Mouse (Mus musculus) MEL (cell line): ENCODE measurements at regions not wholly inside any gene's neighbourhood (a gene's known extent, or its start where the extent isn't known, plus 50 kb on each side); places are given as distances from the start of the nearest gene placed in this dataset.

Experiments
- DNase-seq: peaks from one replicate; pipeline ENCODE4 v3.0.0; 2011; ENCODE audit warnings: low read depth, low spot score
- H3K27ac ChIP-seq: 2 replicates; pipeline ENCODE4 v1.5.1; 2012; ENCODE audit warnings: low read depth, mild to moderate bottlenecking, control low read depth, low read length, moderate library complexity; ENCODE audit not compliant: control insufficient read depth
- H3K27me3 ChIP-seq, 2 experiments: fragments of 150-350 bp in 1 of 2; sonication (generic) in 1 of 2; 2 replicates each; pipeline ENCODE4 v1.6.1; 2012; ENCODE audit warnings: low read length in 2 of 2, mild to moderate bottlenecking in 2 of 2, improper control_type of control experiment in 1 of 2, moderate library complexity in 1 of 2; ENCODE audit not compliant: insufficient read depth in 2 of 2, control insufficient read depth in 1 of 2
- H3K36me3 ChIP-seq, 2 experiments: 2 replicates each; pipeline ENCODE4 v1.6.1; 2012 to 2014; ENCODE audit warnings: low read length in 2 of 2, improper control_type of control experiment in 1 of 2, inconsistent platforms in 1 of 2, mild to moderate bottlenecking in 1 of 2; ENCODE audit not compliant: insufficient read depth in 2 of 2, control insufficient read depth in 1 of 2
- H3K4me1 ChIP-seq, 2 experiments: fragments of 150-350 bp in 1 of 2; sonication (generic) in 1 of 2; 2 replicates each; pipeline ENCODE4 v1.6.1; 2012; ENCODE audit warnings: low read length in 2 of 2, improper control_type of control experiment in 1 of 2, mild to moderate bottlenecking in 1 of 2; ENCODE audit not compliant: insufficient read depth in 2 of 2, control insufficient read depth in 1 of 2
- H3K4me3 ChIP-seq, 2 experiments: fragments of 150-350 bp in 1 of 2; sonication (generic) in 1 of 2; 2 replicates each; pipeline ENCODE4 v1.5.1; 2012; ENCODE audit warnings: low read depth in 2 of 2, low read length in 2 of 2, mild to moderate bottlenecking in 2 of 2, moderate library complexity in 2 of 2, control low read depth in 1 of 2, improper control_type of control experiment in 1 of 2; ENCODE audit not compliant: control insufficient read depth in 1 of 2, insufficient read depth in 1 of 2
- H3K79me2 ChIP-seq: 2 replicates; pipeline ENCODE4 v1.6.1; 2012; ENCODE audit warnings: mild to moderate bottlenecking, low read length, moderate library complexity; ENCODE audit not compliant: control insufficient read depth, poor library complexity, insufficient read depth
- H3K9ac ChIP-seq: 2 replicates; pipeline ENCODE4 v1.6.1; 2012; ENCODE audit warnings: low read depth, mild to moderate bottlenecking, control low read depth, low read length, moderate library complexity; ENCODE audit not compliant: control insufficient read depth, poor library complexity, severe bottlenecking
- H3K9me3 ChIP-seq: fragments of 150-350 bp; sonication (generic); replicated peaks from 2 replicates; pipeline ENCODE4 v1.6.1; 2012; ENCODE audit warnings: mild to moderate bottlenecking, low read length, improper control_type of control experiment, moderate library complexity; ENCODE audit not compliant: insufficient read depth
- BHLHE40 ChIP-seq: IDR thresholded peaks from 2 replicates; pipeline ENCODE4 v1.6.1; 2012; ENCODE audit warnings: low read depth, mild to moderate bottlenecking, inconsistent platforms, low read length, improper control_type of control experiment, borderline replicate concordance
- CTCF ChIP-seq, 3 experiments: IDR thresholded peaks in 2 of 3; conservative IDR thresholded peaks in 1 of 3; 2 replicates each; pipeline ENCODE4 v1.5.1; 2011 to 2012; ENCODE audit warnings: low read length in 3 of 3, low read depth in 2 of 3, mild to moderate bottlenecking in 2 of 3, improper control_type of control experiment in 1 of 3, inconsistent platforms in 1 of 3, mixed read lengths in 1 of 3, moderate library complexity in 1 of 3; ENCODE audit not compliant: control insufficient read depth in 1 of 3, insufficient read depth in 1 of 3, poor library complexity in 1 of 3, severe bottlenecking in 1 of 3
- HCFC1 ChIP-seq: IDR thresholded peaks from 2 replicates; pipeline ENCODE4 v1.6.1; 2012; ENCODE audit warnings: low read depth, mild to moderate bottlenecking, inconsistent platforms, low read length, improper control_type of control experiment, moderate library complexity
- JUND ChIP-seq: IDR thresholded peaks from 2 replicates; pipeline ENCODE4 v1.6.1; 2011; ENCODE audit warnings: low read depth, mild to moderate bottlenecking, improper control_type of control experiment, low read length
- MAFK ChIP-seq: IDR thresholded peaks from 2 replicates; pipeline ENCODE4 v1.6.1; 2011; ENCODE audit warnings: low read depth, mild to moderate bottlenecking, low read length, improper control_type of control experiment, borderline replicate concordance
- MAX ChIP-seq: IDR thresholded peaks from 2 replicates; pipeline ENCODE4 v1.6.1; 2011; ENCODE audit warnings: low read length, improper control_type of control experiment
- MAZ ChIP-seq: IDR thresholded peaks from 2 replicates; pipeline ENCODE4 v1.6.1; 2012; ENCODE audit warnings: low read depth, mild to moderate bottlenecking, inconsistent platforms, low read length, improper control_type of control experiment
- MEF2A ChIP-seq: IDR thresholded peaks from 2 replicates; pipeline ENCODE4 v1.6.1; 2014; ENCODE audit warnings: low read depth, mild to moderate bottlenecking, inconsistent platforms, low read length, improper control_type of control experiment; ENCODE audit not compliant: poor library complexity, insufficient replicate concordance, severe bottlenecking; ENCODE audit errors: extremely low read depth
- NELFE ChIP-seq: IDR thresholded peaks from 2 replicates; pipeline ENCODE4 v1.6.1; 2011; ENCODE audit warnings: low read depth, low read length, improper control_type of control experiment
- POLR2A ChIP-seq, 2 experiments: IDR thresholded peaks; 2 replicates each; pipeline ENCODE4 v1.6.1; 2011 to 2012; ENCODE audit warnings: low read length in 2 of 2, mild to moderate bottlenecking in 2 of 2, control low read depth in 1 of 2, improper control_type of control experiment in 1 of 2, low read depth in 1 of 2, moderate library complexity in 1 of 2; ENCODE audit not compliant: control insufficient read depth in 1 of 2, insufficient read depth in 1 of 2, poor library complexity in 1 of 2
- POLR2AphosphoS5 ChIP-seq: IDR thresholded peaks from 2 replicates; pipeline ENCODE4 v1.6.1; 2012; ENCODE audit warnings: low read depth, borderline replicate concordance, mild to moderate bottlenecking, inconsistent platforms, low read length, moderate library complexity, mixed read lengths
- RAD21 ChIP-seq: IDR thresholded peaks from 2 replicates; pipeline ENCODE4 v1.6.1; 2011; ENCODE audit warnings: mild to moderate bottlenecking, low read depth, low read length, improper control_type of control experiment
- SIN3A ChIP-seq: IDR thresholded peaks from 2 replicates; pipeline ENCODE4 v1.6.1; 2012; ENCODE audit warnings: low read length, improper control_type of control experiment, inconsistent platforms
- SMC3 ChIP-seq: IDR thresholded peaks from 2 replicates; pipeline ENCODE4 v1.6.1; 2011; ENCODE audit warnings: low read depth, low read length, improper control_type of control experiment
- UBTF ChIP-seq: IDR thresholded peaks from 2 replicates; pipeline ENCODE4 v1.6.1; 2012; ENCODE audit warnings: low read depth, mild to moderate bottlenecking, inconsistent platforms, low read length, improper control_type of control experiment, moderate library complexity, borderline replicate concordance; ENCODE audit not compliant: insufficient read depth
- ZMIZ1 ChIP-seq: IDR thresholded peaks from 2 replicates; pipeline ENCODE4 v1.6.1; 2012; ENCODE audit warnings: low read depth, mild to moderate bottlenecking, inconsistent platforms, low read length, improper control_type of control experiment, moderate library complexity
- ZNF384 ChIP-seq: IDR thresholded peaks from 2 replicates; pipeline ENCODE4 v1.6.1; 2012; ENCODE audit warnings: low read depth, mild to moderate bottlenecking, inconsistent platforms, low read length, improper control_type of control experiment

DNA sequence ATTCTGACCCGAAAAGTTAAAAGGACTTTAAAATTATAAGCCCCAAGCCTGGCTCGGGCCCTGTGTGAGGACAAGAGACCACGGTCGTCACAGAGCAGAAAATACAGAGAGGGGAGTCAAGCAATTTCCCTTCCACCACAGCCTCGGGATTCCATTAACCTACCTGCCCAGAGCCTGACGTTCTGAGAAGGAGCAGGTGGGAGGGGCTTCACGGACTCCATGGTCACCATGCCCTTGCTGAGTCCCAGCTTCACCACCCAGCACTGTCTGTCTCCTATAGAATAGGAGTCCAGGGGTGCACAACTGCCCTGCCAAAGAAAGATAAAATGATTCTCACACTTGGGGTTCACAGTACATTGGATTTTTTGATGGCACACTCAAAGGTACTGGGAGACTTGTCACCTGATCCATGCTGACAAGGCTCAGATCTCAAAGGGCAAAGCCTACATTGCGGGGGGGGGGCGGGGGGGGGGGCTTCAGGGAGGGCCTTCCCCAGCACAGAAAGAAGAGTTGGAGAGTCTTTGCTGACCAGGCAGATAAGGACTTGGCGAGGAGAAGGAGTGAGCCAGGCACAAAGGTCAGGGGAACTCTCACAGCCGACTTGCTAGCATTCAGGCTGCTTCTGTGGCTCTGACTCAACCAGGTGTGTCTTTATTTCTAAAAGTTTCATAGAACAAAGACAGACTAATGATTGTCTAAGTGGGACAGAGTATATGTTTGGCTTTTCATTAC, 166.1 kb downstream of the Ptpru start:
- Histone ChIP-seq H3K27me3 (no peaks in the 10 kb centered on the region), H3K27ac (no peak overlapping the region), H3K4me3 (no peak overlapping the region), H3K79me2 (no peaks in the 10 kb centered on the region), H3K9ac (no peak overlapping the region), H3K36me3 (no peaks in the 10 kb centered on the region), H3K9me3 (no peaks in the 10 kb centered on the region), H3K4me1 (no peaks in the 10 kb centered on the region)
- DNase-seq: no peak
- no peak for TF ChIP-seq BHLHE40
- no peak for TF ChIP-seq SMC3
- TF ChIP-seq CTCF (IDR thresholded peaks at IDR 0.05 in 2 of 3, conservative IDR thresholded peaks at IDR 0.05 in 1 of 3; ENCODE audit: control insufficient read depth in 1 of 3, insufficient read depth in 1 of 3, low read depth in 2 of 3, low read length in 3 of 3, poor library complexity in 1 of 3, severe bottlenecking in 1 of 3): no peak
- TF ChIP-seq UBTF: no peak
- no peak for TF ChIP-seq ZMIZ1
- no peak for TF ChIP-seq MAZ
- TF ChIP-seq POLR2AphosphoS5: no peak
- no peak for TF ChIP-seq SIN3A
- no peak for TF ChIP-seq JUND
- TF ChIP-seq HCFC1: no peak
- TF ChIP-seq RAD21: no peak
- no peak for TF ChIP-seq MAX
- no peak for TF ChIP-seq MEF2A
- TF ChIP-seq ZNF384: no peak
- TF ChIP-seq MAFK: no peak
- TF ChIP-seq POLR2A (IDR thresholded peaks at IDR 0.05; ENCODE audit: control insufficient read depth in 1 of 2, insufficient read depth in 1 of 2, low read depth in 1 of 2, low read length in 2 of 2, poor library complexity in 1 of 2): no peak

DNA sequence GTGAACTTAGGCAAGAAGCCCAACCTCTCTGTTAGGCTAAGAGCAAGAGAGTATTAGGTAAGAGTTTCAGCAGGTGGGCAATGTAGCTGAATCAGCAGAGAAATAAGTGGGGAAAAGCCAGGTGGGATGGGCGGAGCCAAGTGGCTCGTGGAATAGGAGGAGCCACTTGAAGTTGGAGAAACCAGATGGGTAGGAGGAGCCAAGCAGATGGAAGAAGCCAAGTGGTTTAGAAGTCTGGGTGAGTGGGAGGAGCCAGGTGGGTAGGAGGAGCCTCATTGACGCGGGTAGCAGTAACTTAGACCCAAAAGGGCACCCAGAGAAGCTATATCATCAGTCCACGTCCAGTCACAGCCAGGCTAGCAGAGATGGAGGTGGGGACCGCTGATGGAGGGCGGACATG, 160.1 kb downstream of the Ptpru start:
- no peaks in the 10 kb centered on the region for H3K27me3 ChIP-seq
- H3K36me3 ChIP-seq: no peaks in the 10 kb centered on the region
- TF ChIP-seq MAZ (no peak), RAD21 (no peak), NELFE (no peak), BHLHE40 (no peak)
- no peaks in the 10 kb centered on the region for H3K79me2 ChIP-seq
- no peak overlapping the region for H3K9ac ChIP-seq
- H3K4me3 ChIP-seq: no peak overlapping the region
- no peaks in the 10 kb centered on the region for H3K4me1 ChIP-seq
- no peak for DNase-seq
- H3K9me3 ChIP-seq: no peaks in the 10 kb centered on the region
- no peak overlapping the region for H3K27ac ChIP-seq
